Mouse (Mus musculus) adipocyte (in vitro differentiated cells): ENCODE results near the gene Nyap1.
A peak's percentile ranks its signal among the peaks of the same experiment; 100 is the strongest.

Experiments
- DNase-seq: peaks from one replicate; pipeline ENCODE4 v3.0.0-alpha.2; 2016; ENCODE audit warnings: low spot score

Gene Nyap1

DNA sequence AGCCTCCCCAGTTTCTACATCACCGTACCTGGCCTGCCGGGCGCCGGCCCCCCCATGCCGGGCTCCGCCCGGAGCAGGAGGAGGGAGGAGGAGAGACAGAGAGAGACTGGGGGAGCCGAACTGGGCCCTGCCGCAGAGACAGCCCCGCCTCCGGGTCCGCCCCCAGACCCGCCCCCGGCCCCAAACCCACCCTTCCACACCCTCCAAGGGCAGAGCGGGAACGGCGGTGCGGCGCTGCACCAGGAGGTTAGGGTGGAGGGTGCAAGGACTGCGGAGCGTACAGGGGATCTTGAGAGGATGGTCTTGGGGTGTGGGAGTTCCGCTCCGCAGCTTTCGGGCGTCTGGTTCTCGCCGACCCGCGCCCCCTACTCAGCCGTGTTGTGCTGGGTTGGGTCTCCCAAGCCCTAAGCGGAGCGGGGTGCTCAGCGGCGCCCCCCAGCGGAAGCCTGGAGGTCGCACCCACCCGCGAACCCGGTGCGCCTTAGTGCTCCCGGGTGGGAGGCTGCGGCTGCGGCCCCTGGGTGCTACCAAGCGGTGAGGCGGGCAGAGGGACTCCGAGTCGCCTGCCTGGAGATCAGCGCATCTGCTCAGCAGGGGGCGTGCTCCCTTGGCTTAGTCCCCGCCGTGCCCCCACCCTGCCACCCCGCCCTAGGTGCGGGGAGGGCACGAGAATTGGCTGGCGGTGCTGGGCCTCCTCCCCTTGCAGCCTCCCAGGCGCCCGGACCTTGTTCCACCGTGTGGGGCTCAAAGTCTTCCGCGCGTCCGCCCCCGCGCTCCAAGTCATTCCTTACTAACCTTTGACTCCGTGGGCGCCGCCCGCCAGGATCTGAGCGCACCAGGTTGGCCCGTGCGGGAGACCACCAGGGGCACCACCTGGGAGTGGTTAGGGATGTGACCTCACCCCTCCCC is at the start of gene Nyap1:
Nyap1 (minus strand) TSS at position 585 of the 909 bp plus-strand sequence.
- DNase-seq, result peak; percentile 32

DNA sequence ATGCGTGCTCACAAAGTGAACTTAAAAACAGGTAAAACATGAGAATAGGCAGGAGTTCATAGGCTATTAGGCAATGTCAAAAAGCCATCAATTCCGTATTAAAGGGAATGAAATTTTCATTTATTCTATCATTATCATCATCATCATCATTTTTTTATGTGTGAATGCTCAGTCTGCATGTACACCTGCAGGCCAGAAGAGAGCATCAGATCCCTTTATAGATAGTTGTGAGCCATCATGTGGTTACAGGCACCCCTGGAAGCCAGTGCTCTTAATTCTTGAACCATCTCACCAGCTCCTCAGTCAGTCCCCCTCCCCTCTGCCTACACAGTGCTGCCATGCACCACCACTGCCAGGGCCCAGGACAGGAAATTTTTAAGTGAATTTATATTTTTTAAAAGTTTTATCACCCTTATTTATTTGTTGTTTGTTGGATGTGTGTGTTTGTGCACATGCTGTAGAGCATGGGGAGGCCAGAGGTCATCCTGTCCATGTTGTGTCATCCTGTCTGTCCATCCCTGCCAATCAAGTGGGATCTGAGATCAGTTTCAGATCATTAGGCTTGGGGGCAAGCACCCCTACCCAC is 47.6 kb upstream of the Nyap1 start:
- no peak for DNase-seq

DNA sequence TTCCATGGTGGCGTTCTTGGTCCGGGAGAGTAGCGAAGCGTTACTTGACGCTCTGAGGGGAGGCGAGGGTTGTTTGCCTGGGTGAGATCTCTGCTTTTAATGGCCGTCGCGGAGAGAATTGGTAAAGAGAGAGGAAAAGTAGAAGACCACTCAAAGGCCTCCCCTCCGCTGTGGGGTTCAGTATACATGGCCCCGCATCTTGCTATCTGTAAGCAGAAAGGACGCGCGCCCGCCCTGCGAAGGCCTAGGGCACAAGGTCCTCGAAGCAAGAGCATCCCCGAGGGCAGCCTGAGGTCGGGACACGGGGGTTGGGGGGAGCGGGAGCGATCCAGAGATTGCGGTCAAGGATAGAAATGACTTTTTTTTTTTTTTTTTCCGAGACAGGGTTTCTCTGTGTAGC is 46.8 kb upstream of the Nyap1 start:
- DNase-seq, result no peak

DNA sequence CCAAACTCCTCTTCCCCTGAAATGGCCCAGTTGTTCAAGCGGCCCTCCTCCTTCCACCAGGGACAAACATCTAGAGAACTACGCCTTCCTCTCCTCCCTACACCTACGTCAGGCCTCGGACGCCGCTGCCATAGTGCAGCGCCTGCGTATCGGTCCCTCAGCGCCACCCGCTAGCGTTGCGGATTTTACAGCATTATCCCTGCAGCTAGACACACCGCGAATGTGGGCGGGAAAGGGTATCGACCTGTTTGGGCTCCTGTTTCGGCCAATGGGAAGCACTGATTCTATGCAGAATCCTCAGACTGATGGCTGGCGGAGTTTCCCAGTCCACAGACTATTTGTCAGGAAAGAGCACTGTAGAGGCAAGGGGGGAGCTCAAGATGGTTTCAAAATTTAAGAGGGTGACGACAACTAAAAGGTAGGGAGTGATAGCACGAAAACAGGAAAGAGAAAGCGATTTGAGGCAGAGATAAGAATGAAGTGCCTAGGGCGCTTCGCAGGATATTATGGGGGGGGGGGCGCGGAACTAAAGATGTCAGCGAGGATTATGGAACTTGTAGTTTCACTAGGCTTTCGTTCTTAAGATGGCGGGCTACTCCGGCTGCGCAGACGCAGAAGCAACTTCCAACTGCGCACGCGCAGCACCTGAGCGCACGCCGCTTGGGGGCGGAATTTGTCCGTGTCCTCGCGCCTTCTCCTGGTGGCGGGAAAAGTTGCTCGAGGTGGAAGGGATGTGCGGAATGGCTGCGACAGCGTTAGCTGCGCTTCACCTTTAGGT is 45.9 kb upstream of the Nyap1 start, which contains the start of the genes Mepce and Zcwpw1:
Mepce (minus strand) TSS at position 505 of the 778 bp plus-strand sequence.
Zcwpw1 (plus strand) TSS at position 648 of the 778 bp plus-strand sequence.
- peak; percentile 94 for DNase-seq

DNA sequence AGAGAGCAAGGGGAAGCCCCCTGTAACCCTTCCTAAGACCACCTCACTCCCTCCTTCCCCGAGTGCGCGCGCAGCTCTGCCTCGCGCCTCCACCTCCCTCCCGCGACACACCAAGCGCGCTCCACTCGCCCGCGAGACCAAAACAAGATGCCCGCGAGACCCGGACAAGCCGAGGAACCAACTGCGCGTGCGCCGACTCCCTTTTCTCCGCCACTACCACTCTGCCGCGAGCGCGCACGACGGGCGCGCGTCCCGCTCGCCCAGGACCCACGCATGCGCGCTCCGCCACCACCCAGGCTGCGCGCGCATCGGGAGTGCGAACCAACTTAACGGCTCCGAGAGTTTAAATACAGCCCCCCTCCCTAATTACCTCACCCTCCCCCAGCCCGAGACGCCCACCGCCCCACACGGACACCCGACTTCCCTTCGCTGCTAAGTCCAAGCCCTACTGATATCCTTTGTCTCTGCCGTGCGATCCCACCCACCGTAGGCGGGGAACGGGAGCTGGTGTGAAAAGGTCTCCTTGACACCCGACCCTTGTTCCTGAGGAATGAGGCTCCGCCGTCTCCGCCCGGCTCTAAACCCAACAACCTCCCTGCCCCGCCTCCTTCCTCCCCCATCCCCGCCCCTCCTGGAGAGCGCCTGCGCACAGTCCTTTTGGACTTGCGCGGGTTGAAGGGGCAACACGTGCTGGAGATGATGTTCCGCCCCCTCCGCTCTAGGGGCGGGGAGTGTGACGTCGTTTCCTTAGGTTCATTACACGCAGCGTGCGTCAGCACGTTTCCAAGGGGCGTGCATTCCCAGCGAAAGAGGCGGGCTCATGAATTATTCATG is 44.9 kb upstream of the Nyap1 start:
- peak; percentile 100 for DNase-seq

DNA sequence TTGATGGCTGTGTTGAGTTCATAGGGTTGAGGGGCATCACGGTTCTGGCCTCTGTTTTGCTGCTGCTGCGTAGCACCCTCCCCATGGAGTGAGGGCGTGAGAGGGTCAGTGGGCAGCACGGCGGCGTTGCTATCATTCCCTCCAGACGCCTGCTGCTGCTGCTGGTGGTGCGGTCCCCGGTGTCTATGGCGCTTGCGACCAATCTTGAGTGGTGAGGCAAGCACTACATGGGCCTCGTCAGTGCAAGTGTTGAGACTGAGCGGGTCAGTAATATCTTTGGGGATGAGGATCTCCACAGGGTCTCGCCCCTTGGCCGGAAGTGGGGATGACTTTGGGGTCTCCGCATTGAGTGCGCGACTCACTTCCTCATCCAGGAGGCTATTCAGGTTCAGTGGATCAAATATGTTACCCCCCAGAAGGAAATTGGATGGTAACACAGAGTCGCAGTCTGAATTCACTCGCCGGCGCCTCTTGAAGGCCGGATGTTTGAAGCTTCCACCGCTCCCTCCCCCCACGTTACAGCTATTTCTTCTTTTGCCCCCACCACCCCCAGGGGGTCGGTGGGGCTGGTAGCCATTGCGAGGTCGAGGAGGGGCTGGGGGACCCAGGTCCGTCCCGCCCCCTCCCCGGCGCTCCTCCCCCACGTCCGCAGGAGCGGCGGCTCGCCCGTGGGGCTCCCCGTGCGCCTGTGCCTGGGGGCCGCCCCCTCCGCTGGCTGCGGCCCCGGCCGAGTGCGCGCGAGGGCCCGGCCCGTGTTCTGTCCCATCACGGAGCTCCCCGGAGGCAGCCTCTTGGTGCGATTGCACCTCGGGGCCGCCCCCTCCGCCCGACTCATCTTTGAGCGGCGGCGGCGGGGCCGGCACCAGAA is 44.0 kb upstream of the Nyap1 start:
- no peak for DNase-seq

DNA sequence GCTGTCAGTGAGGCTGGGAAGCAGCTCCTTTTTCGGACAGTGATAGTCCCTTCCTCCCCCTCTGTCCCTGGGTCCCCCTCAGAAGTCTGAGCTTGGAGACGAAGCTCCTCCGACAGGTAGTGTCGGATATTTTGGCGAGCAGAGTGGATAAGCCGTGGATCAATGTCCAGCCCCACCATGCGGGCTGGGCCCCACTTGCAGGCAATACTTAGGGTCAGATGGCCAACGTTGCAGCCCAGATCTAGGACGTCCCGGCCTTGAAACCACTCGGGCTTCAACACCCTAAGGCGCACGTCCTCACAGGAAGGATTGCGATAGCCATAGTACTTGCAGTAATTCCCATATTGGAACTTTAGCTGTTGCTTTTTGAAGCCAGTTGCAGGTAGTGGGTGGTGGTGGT is 43.1 kb upstream of the Nyap1 start:
- DNase-seq, result no peak

DNA sequence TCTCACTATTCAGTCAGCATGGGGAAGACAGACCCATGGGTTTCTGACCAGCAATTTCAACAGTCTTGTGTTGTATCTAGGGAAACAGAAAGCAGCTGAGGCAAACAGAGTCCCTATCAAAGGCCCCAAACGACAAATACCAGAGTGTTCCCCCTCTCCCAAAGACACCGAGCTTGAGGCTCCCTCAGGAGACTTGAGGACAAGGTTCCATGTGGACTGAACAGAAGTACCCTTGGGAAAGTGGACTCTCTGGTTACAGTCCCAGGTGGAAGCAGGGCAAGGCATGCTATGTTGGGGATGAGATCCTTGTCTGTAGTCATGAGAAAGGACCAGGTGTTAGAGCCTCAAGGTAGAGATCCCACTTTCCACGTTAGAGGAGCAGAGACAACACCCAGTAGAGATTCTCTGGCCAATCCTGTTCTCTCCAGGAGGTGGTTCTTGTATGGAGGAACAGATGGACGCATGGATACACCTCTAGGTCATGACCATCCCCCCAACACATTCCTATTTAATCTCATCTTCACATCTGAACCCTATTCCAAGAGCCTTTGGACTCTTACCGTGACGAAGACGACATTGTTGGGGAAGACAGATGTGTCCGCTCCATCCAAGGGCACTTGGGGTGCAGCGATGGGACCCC is 42.6 kb upstream of the Nyap1 start:
- no peak for DNase-seq

DNA sequence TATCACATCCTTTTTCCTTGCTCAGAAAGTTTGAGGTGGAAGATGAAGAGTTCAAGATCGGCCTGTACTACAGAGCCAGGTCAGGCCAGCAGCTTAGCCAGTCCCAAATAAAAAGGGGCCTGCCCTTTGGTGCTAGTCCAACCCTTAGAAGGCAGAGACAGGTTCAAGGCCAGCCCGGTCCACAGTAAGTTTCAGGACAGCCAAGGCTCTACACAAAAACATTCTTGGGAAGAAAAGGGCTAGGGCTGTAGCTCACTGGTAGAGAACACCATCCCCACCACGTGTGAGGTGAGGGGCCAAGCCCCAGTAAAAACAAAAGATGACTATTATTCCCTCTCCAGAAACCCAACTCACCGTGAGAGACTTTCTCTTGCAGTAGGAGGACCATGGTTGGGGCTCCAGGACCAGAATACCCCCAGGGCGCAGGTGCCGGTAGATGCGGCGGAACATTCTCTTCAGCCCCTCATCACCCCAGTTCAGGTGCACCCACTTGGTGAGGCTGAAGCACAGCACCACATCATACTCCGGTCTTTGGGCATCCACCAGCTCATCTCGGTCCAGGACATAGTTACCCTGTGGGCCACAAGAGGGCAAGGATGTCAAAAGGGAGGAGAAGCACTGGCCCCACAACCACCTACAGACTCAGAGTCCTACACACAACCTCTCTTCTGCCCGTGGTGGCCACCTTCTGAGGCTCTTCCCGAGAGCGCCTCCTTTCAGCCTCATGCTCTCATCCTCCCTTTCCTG is 41.5 kb upstream of the Nyap1 start:
- DNase-seq, result no peak

DNA sequence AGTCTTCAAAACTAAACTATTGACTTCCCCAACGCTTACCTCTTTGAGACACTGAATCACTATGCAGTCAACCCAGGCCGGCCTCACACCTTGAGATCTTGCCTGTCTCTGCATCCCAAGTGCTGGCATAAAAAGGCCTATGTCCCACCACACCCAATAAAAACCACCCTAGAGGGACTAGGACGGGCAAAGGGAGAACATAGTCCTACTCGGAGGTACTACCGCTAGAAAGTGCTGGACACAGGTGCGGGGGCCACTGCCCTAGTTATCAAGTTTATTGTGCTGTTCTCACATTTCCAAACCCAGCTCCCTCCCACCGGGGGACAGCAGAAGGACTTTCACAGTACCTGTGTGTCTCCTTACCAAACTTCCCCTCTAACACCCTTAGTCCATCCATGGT is 40.3 kb upstream of the Nyap1 start:
- DNase-seq, result no peak

DNA sequence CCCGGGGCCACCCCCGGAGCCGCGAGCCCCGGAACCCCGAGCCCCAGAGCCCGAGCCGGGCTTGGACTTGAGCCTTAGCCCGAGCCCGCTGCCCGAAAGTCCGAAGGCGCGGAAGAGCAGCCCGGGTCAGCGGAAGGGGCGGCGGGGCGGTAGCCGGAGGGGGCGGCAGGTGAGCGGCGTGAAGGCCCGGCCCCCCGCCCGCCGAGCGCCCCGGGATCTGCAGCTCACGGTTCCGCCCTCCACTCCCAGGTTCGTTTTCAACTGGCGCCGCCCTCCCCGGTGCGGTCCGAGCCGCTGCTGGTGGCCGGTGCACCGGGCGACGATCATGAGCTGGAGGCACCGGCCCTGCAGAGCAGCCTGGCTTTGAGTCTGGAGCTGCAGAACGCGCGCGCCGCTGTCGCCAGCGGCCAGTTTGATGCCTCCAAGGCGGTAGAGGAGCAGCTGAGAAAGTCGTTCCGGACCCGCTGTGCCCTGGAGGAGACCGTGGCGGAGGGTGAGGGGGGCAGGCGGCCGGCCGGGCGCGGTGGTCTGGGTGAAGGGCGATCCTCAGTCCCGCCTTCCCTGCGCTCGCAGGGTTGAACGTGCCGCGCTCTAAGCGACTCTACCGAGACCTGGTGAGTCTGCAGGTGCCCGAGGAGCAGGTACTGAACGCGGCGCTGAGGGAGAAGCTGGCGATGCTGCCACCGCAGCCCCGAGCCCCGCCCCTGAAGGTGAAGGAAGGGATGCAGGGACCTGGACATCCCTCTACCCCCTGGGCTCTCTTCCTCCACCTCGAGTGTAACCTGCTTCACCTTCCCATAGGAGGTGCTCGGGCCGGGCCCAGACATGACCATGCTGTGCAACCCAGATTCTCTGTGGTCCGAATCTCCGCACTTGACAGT is 37.9 kb upstream of the Nyap1 start:
- no peak for DNase-seq

DNA sequence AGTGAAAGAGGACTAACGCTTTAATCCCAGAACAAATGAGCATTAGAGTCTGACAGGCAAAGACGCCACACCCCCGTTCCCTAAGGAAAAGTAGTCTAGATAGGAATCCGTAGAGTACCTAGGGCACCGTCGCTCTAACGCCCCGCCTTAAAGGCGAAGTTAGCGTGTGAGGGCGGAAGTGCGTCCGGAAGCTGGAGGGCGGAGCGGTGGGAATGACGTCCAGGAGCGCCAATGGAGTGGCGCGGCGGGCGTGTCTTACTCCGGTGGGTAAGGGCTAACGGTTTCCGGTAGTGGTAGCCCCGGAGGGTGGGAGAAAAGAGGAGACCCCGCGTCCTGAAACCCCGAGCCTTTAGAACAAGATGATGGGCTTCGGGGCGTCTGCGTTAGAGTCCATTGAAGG is 37.2 kb upstream of the Nyap1 start, which contains the start of gene Ppp1r35:
Ppp1r35 (plus strand) TSS at position 215 of the 400 bp plus-strand sequence.
- peak; percentile 98 for DNase-seq

DNA sequence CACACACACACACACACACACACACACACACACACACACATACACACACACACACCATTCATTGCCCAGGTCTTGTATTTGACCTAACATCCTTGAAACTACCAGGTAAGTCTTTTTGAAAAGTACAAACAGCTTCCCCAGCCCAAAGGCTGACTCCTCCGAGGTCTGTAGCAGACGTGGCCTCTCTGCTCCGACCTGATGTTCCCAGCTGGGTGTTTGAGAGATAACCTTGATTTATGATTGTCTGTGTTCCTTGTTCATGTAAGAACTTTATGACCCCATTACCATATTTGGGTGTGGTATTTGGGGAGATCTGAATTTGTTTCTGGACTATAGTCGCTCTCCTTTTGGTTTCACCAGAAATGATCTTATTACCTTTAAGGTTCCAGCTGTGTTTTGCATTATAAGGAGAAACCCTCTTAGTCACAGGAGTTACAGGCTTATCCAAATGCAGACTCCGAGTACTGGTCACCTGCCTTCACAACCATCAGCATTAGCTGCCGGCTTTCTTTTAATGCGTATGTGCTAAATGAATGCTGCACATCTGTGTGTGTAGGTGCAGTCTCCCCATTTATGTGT is 35.9 kb upstream of the Nyap1 start:
- DNase-seq, result no peak

DNA sequence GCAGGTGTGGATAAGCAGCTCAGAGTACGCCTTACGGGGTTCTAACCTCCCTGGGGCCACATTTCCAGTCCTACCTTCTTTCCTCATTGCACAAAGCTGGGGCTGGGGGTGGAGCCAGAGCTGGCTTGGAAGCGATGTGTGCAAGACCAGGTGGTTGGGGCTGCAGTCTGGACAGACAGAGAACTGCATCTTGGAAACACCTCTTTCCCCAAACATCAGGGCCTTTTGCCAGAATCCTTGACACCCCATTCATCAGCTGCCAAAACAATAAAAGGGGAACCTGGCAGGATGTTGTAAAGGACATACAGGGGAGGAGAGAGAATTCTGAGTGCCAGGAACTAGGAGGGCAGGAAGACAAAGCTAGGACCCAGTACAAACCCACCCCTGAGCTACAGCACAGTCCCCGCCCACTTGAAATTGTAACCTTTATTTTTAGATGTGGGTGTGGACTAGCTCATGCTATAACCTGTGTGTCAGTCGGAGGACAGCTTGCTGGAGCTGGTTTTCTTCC is 35.1 kb upstream of the Nyap1 start:
- DNase-seq, result no peak

DNA sequence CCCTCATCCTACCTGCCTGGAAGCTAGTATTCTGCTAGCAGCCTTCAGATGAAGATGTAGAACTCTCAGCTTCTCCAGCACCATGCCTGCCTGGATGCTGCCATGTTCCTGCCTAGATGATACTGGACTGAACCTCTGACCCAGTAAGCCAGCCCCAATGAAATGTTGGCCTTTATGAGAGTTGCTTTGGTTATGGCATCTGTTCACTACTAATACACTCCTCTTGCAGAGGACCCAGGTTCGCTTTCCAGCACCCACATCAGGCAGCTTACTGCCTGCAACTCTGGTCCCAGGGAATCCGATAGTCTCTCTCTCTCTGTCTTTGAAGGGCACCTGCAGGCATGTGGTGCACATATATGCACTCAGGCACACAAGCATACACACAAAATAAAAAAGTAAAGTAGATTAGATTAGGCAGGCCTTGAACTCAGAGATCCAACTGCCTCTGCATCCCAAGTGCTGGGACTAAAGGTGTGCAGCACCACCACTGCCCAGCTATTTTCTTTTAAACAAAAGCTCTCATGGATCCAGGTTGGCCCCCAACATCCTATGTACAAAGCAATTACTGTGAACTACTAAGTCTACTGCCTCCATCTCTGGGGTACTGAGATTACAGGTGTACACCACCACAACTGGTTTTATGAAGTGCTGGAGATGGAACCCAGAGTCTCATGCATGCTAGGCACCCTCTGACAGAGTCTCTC is 34.3 kb upstream of the Nyap1 start:
- DNase-seq, result no peak

DNA sequence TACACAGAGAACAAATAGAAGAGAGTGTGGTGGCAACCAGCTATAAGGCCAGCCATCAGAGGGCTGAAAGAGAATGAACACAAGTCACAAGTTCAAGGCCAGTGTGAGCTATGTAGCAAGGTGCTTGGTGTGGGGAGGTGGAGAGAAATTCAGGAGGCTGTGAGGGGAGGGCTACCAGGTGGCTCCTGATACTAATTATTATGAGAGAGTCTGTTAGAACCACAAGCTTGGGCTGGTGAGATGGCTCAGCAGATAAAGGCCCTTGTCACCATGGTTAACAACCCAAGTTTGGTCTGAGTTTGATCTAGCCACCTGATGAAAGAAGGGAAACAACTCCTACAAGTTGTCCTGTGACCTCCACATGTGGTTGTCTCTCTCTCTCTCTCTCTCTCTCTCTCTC is 31.3 kb upstream of the Nyap1 start:
- no peak for DNase-seq

DNA sequence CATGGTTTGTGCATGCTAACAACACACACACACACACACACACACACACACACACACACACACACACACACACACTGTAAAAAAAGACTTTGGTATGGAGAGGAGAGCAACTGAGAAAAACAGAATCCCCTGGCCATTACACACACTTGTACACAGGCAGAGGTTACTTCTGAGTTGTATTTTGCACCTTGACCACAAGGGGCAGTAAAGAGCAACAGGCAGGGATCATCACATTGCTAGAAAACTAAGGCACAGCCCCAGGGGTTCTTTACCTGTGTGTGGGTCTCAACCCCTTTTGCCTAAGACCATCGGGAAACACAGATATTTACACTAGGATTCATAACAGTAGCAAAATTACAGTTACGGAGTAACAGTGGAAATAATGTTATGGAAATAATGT is 29.3 kb upstream of the Nyap1 start:
- peak; percentile 84 for DNase-seq
